Mouse (Mus musculus) cerebellum, postnatal 10 days (tissue): Measurements from ENCODE around the gene Slc5a6.

Source experiments
- DNase-seq, 2 experiments: peaks; one replicate each; pipeline ENCODE4 v3.0.0; 2021; ENCODE audit warnings: mixed read lengths in 2 of 2

Slc5a6 gene

GRCm38 (mm10) chr5:31048763-31049641, at the start of gene Slc5a6:
Slc5a6 (minus strand) TSS chr5:31048924.
- peak; percentile 63 to 69 for DNase-seq

- DNase-seq: peak in 1 of 2 experiments; percentile 21
These were observed 47.2 kb upstream of the Slc5a6 start for GRCm38 (mm10) chr5:31095711-31096480.

DNA sequence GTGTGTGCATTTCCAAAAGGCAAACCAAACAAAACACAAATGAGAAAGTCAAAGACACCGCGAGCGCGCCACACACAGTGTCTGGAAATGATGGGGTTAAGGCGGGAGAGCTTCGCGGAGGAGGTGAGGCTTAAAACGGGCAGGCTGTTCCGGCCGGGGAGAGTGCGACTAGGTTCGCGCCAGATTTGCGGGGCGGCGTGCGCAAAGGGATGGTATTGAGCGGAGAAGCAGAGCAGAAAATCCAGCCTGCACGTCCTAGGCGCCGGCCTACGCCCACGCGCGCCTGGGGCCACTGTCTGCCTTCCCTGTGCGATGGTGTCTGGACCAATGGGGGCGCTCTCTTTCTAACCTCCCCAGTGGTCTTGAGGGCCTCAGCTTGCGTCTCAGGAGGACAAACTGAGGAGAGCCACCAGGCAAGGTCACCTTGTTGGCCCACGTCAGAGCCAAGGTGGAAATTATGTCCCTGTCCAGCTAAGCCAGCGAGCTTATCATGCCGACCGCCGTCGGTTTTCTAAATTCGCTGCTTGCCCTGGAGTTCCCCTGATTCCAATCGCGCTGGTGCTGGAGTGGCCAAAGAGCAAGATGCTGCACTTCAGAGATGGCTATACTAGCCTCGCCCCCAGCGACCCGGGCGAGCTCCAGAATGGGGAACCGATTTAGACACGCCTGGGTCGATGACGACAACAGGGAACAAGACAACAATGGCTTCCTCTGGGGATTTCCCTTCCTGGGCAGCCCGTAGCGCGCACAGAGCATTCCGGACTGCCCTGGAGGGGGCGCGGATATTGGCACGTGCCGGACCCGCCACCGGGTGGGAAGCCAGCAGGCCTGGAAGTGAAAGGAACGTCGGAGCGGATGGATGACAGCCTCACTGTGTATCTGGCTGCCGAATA, 46.3 kb upstream of the Slc5a6 start:
- peak; percentile 48 to 54 for DNase-seq

GRCm38 (mm10) chr5:31094100-31094798, 45.5 kb upstream of the Slc5a6 start:
- no peak for DNase-seq

GRCm38 (mm10) chr5:31093151-31094041, 44.7 kb upstream of the Slc5a6 start:
- DNase-seq: peak; percentile 53 to 59

DNA sequence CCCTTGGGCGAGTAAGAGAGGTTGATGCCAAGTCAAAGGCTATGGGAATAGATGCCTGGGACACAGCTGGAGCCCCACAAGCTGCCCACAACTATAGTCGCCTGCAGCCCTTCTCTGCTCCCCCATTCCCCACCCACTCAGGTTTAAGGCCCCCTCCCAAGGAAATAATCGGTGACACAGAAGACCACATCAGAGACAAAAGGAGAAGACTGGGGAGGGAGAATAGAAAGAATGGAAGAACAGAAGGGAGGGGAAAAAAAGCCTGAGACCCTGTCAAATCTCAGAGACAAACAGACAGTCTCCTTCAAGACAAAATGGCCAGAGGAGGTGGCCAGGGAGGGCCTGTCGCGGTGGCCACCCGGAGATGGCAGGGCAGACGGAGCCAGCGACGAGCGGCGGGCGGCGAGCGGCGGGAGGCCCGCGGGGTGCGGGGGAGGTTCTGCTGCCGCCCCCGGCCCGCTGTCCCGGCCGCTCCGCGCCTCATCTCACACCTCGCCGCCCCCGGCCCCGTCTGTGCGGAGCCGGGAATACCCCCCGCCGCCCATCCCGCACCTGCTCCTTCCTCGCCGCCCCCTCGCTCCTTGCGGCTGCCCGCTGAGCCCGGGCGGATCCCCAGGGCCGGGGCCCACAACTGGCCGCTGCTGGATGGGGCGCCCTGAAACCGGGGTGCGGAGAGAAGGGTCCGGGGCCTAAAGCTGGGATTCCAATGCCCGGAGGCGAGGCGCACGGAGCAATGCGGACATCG, 43.7 kb upstream of the Slc5a6 start:
- DNase-seq: no peak

GRCm38 (mm10) chr5:31087131-31087530, 38.4 kb upstream of the Slc5a6 start:
- no peak for DNase-seq

GRCm38 (mm10) chr5:31086606-31087005, 37.9 kb upstream of the Slc5a6 start:
- peak in 1 of 2 experiments; percentile 33 for DNase-seq

DNA sequence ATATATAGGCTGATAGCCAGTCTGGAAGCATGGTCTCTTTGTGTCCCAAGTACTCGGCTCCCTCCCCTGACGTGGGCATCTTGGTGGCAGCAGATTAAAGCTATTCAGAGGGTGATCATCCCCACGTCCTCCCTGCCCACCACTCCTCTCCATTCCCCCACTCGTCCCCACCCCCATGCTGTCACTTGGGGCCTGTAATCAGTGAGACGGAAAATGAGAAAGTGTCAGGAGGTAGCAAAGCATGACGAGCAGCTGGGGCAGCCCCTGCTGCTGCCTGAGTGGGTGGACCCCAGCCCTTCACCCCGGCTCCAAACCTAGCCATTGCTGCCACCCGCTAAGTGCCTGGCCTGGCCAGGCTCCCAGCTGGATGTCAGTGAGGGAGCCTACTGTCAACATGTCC, 35.2 kb upstream of the Slc5a6 start:
- peak; percentile 36 to 38 for DNase-seq

DNA sequence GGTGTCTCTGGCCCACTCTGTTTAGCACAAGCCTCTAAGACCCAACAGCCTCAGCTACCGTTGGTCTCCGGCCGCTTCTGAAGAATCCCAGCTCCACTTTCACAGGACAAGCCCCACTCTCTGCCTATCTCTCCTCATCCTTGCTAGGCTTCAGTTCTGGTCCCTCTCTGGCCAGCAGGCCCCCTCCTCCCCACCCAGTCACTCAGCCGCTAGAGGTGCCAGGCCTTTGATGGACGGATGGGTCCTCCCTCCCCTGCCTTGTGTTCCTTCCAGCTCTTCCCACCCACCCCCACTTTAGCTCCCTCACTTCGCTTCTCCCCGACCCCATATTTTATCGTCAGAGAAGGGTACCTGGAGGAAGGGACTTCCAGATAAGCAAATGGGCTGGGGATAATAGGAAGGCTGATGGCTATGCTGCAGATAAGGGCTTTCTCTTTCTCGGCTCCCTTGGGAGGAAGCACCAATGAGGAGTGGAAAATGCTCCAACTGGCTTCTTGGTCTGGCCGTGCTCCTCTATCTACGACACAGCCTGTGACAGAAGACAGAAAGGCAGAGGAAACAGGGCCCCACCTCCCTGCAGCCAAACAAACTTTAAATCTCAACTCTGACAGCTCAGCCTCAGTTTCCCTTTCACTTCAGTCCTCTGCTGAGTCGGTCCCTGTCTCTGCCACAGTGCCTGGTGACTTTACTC, 34.4 kb upstream of the Slc5a6 start:
- no peak for DNase-seq

DNA sequence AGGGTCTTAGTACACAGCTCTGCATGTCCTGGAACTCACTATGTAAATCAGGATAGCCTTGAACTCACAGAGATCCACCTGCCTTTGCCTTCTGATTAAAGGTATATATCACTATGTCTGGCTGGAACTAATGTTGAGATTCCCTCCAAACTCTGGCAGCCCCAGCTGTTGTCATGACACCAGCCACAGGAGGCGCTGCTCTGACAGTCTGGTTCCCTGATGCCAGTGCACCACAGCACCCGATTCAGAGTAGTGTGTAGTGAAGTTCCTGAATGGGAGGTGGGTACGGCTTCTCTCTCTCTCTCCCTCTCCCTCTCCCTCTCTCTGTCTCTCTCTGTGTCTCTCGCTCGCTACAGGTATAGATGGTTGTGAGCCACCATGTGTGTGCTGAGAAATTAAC, 33.6 kb upstream of the Slc5a6 start:
- peak; percentile 78 to 84 for DNase-seq

DNA sequence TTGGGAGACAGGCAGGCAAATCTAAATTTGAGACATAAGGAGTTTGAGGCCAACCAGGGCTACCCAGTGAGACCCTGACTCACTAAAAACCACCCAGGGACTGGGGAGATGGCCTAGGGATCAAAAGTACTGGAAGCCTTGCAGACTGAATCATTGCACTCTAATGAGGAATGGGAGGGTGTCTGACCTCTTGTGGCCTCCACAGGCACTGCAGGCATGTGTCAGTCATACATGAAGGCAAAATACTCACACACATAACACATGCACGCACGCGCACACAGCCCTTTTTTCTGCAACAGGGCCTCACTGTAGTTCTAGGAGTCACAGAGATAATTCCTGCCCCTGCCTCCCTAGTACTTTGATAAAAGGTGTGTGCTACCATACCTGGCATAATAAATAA, 32.7 kb upstream of the Slc5a6 start:
- DNase-seq: peak; percentile 74 to 76

DNA sequence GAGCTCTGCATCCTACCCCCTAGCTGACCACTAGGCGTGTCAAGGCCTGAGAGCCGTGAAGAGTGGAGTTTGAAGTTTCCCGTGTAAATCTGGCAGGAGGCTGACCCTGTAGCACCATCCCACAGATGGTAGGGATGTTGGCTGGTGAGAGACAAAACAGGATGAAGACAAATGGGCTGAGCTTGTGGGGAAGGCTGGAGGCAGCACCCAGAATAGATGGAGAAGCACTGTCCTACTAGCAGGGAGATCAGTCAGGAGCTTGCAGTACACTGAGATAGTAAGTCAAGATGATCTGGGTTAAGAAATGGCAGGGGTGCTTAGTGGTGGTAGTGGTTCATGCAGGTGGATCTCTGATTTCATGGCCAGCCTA, 32.1 kb upstream of the Slc5a6 start:
- DNase-seq: no peak

GRCm38 (mm10) chr5:31080059-31080794, 31.5 kb upstream of the Slc5a6 start:
- DNase-seq: peak; percentile 48 to 52

- DNase-seq: no peak
These were observed 27.6 kb upstream of the Slc5a6 start for GRCm38 (mm10) chr5:31076346-31076745.

- DNase-seq: no peak
These were observed 24.5 kb upstream of the Slc5a6 start for GRCm38 (mm10) chr5:31073176-31073575.

- no peak for DNase-seq
These were observed 23.1 kb upstream of the Slc5a6 start for GRCm38 (mm10) chr5:31071821-31072220.

DNA sequence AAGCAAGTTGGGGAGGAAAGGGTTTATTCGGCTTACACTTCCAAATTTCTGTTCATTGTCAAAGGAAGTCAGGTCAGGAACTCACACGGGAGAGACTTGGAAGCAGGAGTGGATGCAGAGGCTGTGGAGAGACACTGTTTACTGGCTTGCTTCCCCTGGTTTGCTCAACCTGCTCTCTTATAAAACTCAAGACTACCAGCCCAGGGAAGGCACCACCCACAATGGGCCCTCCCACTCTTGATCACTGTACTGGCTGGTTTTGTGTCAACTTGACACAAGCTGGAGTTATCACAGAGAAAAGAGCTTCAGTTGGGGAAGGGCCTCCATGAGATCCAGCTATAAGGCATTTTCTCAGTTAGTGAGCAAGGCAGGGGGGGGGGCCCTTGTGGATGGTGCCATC, 22.3 kb upstream of the Slc5a6 start:
- DNase-seq: no peak

DNA sequence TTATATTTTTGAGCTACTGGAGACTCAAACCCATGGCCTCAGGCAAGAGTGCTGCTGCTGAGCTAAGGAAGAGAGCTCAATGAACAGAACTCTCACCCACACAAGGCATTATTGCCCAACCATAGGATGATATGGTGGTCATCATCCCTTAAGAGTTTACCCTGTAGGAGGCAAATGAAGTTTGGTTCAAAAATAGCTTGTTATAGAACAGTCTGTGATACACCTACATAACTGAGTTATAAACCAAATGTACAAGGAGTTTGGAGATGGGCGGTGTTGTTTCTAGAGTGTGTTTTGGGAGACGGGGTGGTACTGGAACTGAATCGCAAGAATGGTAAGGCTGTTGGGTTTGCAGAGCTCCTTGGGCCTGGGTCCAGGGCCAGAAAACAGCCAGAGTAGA, 21.1 kb upstream of the Slc5a6 start:
- no peak for DNase-seq
